Mouse (Mus musculus) limb, embryonic 11.5 days (tissue): ENCODE measurements at regions not wholly inside any gene's neighbourhood (a gene's known extent, or its start where the extent isn't known, plus 50 kb on each side); places are given as distances from the start of the nearest gene placed in this dataset.

Experiments used
- ATAC-seq: fragments of 200-750 bp; cut with Nextera tagmentation; 2 replicates; pipeline ENCODE4 v1.8.0; 2017; ENCODE audit warnings: low read depth; ENCODE audit not compliant: insufficient number of reproducible peaks, low FRiP score, low TSS enrichment
- DNase-seq: peaks from one replicate; pipeline ENCODE4 v3.0.0-alpha.2; 2015; ENCODE audit warnings: low spot score
- H3K27ac ChIP-seq: fragments of 300-500 bp; sonication (generic); replicated peaks from 2 replicates; pipeline ENCODE4 v1.5.1; 2014; ENCODE audit warnings: low read depth, mild to moderate bottlenecking, low read length
- H3K27me3 ChIP-seq: fragments of 300-500 bp; sonication (generic); 2 replicates; pipeline ENCODE4 v1.6.1; 2014; ENCODE audit warnings: mild to moderate bottlenecking, low read length, mixed read lengths; ENCODE audit not compliant: control insufficient read depth, insufficient read depth
- H3K36me3 ChIP-seq: fragments of 300-500 bp; sonication (generic); 2 replicates; pipeline ENCODE4 v1.6.1; 2014; ENCODE audit warnings: mild to moderate bottlenecking, low read length, moderate library complexity, mixed read lengths; ENCODE audit not compliant: control insufficient read depth, insufficient read depth
- H3K4me1 ChIP-seq: fragments of 300-500 bp; sonication (generic); 2 replicates; pipeline ENCODE4 v1.6.1; 2014; ENCODE audit warnings: low read length, mixed read lengths; ENCODE audit not compliant: control insufficient read depth, insufficient read depth
- H3K4me2 ChIP-seq: fragments of 300-500 bp; sonication (generic); 2 replicates; pipeline ENCODE4 v1.6.1; 2014; ENCODE audit warnings: low read depth, mild to moderate bottlenecking, moderate library complexity; ENCODE audit not compliant: severe bottlenecking
- H3K4me3 ChIP-seq: fragments of 300-500 bp; sonication (generic); 2 replicates; pipeline ENCODE4 v1.5.1; 2014; ENCODE audit warnings: low read depth, low read length
- H3K9ac ChIP-seq: fragments of 300-500 bp; sonication (generic); 2 replicates; pipeline ENCODE4 v1.6.1; 2014; ENCODE audit warnings: mild to moderate bottlenecking, low read length
- H3K9me3 ChIP-seq: fragments of 300-500 bp; sonication (generic); 2 replicates; pipeline ENCODE4 v1.6.1; 2016; ENCODE audit warnings: low read length; ENCODE audit not compliant: control insufficient read depth
- WGBS: fragments of 180-500 bp; shearing (Covaris S2); extraction: QIAGEN DNeasy Blood & Tissue Kit; methylation state at CpG from one replicate; pipeline ENCODE4 v1.1.7; 2014; 5-methylcytosine and 5-hydroxymethylcytosine counted together

DNA sequence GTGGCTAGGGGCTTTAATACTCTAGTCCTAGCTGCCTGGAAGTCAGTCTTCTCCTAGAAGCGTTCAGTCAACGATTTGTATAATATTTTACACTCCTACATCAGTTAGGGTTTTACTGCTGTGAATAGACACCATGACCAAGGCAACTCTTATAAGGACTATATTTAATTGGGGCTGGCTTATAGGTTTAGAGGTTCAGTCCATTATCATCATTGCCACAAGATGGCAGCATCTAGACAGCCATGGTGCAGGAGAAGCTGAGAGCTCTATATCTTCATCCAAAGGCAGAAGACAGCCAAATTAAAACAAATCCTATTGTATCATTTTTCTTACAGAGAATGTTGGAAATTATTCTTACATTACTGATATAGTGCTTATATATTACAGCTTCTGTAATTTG lies 167.0 kb upstream of the Ndn start:
- Histone ChIP-seq H3K27me3 (no peaks in the 10 kb centered on the region), H3K9me3 (no peaks in the 10 kb centered on the region), H3K4me1 (no peaks in the 10 kb centered on the region), H3K4me3 (no peak overlapping the region), H3K9ac (no peak overlapping the region), H3K4me2 (no peak overlapping the region), H3K27ac (no peak overlapping the region), H3K36me3 (no peaks in the 10 kb centered on the region)
- no peak for DNase-seq
- ATAC-seq: no peak
- 60% methylated on average over 2 of the region's 2 CpGs for WGBS

DNA sequence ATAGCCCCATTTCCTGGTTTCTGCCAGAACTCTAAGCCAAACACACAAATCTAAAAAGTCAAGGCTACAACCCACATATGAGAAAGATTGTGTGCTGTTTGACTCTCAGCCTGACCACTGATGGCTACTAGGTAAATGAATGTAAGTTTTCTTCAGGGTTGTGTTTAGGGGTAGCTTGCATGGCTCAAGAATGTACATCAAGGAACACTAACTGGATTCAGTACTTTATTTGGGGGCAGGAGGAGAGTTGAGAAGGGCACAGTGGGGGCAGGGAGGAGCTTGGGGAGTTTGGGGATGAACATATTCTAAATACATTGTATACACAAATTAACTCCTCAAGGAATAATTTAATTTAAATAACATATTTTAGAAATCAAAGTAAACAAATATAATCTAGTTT lies 137.8 kb upstream of the Ndn start:
- DNase-seq (no peak), ATAC-seq (no peak)
- Histone ChIP-seq H3K9ac (no peak overlapping the region), H3K27me3 (no peaks in the 10 kb centered on the region), H3K36me3 (no peaks in the 10 kb centered on the region), H3K27ac (no peak overlapping the region), H3K4me3 (no peak overlapping the region; the same call in 1 of the 2 replicates), H3K4me1 (no peaks in the 10 kb centered on the region), H3K4me2 (peak overlapping the region; percentile 32; the same call in 1 of the 2 replicates), H3K9me3 (no peaks in the 10 kb centered on the region)

DNA sequence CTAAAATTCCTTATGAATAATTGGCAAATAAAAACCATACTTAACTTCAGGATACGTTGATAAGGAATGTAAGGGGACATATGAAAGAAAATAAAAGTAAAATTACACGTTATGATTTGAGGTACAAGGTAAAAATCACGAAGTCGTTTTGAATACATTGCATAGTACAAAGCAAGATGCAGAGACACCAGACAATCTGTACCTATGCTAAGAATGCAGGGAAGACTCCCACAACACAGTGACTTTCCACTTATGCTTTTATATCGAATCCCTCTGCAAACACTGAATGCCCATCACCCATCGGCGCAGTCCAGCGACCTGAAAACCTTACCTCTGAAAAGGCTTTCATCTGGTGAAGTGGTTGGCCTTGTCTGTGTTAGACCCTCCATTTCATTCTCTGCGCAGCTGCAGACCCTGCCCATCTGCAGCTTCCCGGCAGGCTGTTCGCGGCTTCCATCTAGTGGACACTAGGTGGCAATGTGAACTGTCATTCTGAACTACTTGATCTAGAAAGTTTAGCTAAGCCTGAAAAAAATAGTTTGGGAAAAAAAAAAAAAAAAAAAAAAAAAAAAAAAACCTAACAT lies 137.2 kb upstream of the Ndn start:
- no peak overlapping the region for H3K27ac ChIP-seq
- no peaks in the 10 kb centered on the region for H3K27me3 ChIP-seq
- H3K9ac ChIP-seq: peak overlapping the region; percentile 43; the same call in 1 of the 2 replicates
- H3K4me2 ChIP-seq: no peak overlapping the region; the same call in 1 of the 2 replicates
- peak overlapping the region; percentile 24; the same call in 1 of the 2 replicates for H3K4me3 ChIP-seq
- no peaks in the 10 kb centered on the region for H3K36me3 ChIP-seq
- 40% methylated on average over 12 of the region's 12 CpGs for WGBS
- ATAC-seq: peak; percentile 79; the same call in 1 of the 2 replicates
- peak; percentile 61 for DNase-seq
- H3K9me3 ChIP-seq: no peaks in the 10 kb centered on the region
- no peaks in the 10 kb centered on the region for H3K4me1 ChIP-seq

DNA sequence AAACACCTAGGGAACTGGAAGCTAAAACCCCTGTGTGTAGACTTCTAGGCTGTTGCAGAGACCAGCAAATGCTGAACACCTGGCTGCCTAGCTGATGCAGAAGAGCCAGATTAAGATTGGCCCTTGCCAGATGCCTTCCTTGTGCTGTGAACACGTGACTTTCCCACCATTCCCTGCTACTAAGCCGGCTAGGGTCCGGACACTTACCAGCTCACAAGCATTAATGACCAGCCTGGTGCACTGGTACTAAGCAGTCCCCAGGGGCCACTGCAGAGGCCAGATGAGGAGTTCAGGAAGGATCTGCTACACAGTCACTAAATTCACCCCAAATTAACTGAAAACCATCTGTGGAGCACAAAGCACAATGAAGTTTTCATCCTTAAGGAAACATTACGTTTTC lies 121.2 kb upstream of the Ndn start:
- no peaks in the 10 kb centered on the region for H3K4me1 ChIP-seq

DNA sequence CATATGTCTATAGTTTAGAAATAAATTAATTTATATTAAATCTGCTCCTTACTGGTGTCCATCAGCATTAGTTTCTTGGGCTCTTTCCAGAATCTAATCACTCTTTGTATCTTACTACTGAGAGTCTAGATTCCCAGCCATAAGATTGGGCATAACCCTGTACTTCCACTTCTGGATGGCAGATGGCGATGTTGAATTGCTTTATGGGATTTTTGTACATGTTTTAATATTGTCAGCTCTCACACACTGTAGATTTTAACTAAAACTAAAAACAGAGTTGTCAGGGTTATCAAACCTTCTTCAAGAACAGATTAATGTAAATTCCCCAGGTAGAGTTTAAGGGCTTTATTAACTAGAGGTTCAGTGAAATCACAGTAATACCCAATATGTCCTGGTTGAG lies 118.6 kb upstream of the Ndn start:
- no peak for DNase-seq
- no peaks in the 10 kb centered on the region for H3K9me3 ChIP-seq
- H3K27me3 ChIP-seq: no peaks in the 10 kb centered on the region
- H3K27ac ChIP-seq: no peak overlapping the region
- H3K4me1 ChIP-seq: no peaks in the 10 kb centered on the region
- WGBS: 9% methylated on average over 1 of the region's 1 CpGs
- no peak overlapping the region for H3K4me3 ChIP-seq
- H3K4me2 ChIP-seq: no peak overlapping the region
- ATAC-seq: no peak
- H3K9ac ChIP-seq: no peak overlapping the region
- no peaks in the 10 kb centered on the region for H3K36me3 ChIP-seq

More for the DNA sequence above, 121.2 kb upstream of the Ndn start:
- H3K27ac ChIP-seq: no peak overlapping the region
- no peak overlapping the region for H3K4me2 ChIP-seq
- DNase-seq: peak; percentile 49
- H3K9ac ChIP-seq: no peak overlapping the region
- no peaks in the 10 kb centered on the region for H3K27me3 ChIP-seq
- no peaks in the 10 kb centered on the region for H3K9me3 ChIP-seq
- no peaks in the 10 kb centered on the region for H3K36me3 ChIP-seq
- 32% methylated on average over 4 of the region's 4 CpGs for WGBS
- no peak overlapping the region for H3K4me3 ChIP-seq
- peak; percentile 87 for ATAC-seq

DNA sequence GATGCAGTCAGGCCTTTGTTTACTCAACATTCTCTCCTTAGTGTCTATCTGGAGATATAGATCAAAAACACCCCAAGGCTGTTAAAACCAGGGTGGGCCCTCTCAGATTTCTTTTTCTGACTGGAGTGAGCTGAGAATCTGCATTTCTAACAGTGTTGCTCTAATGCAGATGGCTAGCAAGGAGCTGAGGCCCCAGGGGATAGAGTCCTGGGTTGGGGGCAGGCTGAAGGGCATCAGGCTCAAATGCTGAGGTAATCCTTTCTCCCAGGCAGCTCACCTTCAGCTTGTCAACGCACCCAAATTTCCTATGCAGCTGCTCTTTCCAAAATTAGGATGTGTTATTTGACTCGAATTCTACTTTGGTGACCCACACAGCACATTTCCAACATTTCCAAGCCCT lies 115.7 kb upstream of the Ndn start:
- Histone ChIP-seq H3K9ac (no peak overlapping the region), H3K27me3 (no peaks in the 10 kb centered on the region), H3K36me3 (no peaks in the 10 kb centered on the region), H3K9me3 (no peaks in the 10 kb centered on the region), H3K27ac (peak overlapping the region; percentile 47; the same call in 1 of the 2 replicates), H3K4me3 (no peak overlapping the region), H3K4me1 (no peaks in the 10 kb centered on the region), H3K4me2 (peak overlapping the region; percentile 1; the same call in 1 of the 2 replicates)
- peak; percentile 61 for ATAC-seq
- 12% methylated on average over 2 of the region's 2 CpGs for WGBS
- no peak for DNase-seq

DNA sequence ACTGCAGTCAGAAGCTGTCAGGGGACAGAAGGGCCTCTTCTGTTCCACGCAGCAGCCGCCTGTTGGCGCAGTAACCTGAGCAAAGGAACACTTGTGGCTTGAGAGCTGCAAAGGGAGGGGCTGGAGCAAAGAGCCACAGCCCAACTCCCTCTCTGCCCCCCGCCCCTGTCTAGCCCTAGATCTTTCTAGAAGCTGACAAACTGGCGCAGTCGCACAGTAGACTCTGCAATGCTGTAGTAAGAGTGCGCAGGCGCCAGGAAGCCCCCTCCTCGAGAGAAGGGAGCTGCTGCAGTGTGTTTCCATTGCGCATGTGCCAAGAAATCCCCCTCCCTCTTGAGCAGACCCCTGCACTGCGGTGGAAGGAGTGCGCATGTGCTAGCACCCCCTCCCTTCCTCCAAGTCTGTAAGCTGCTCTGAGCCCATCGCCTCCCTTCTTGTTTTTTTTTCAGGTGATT lies 115.2 kb upstream of the Ndn start:
- 13% methylated on average over 13 of the region's 13 CpGs for WGBS
- peak; percentile 80 for DNase-seq
- Histone ChIP-seq H3K4me3 (no peak overlapping the region), H3K4me1 (no peaks in the 10 kb centered on the region), H3K36me3 (no peaks in the 10 kb centered on the region), H3K9me3 (no peaks in the 10 kb centered on the region), H3K4me2 (peak overlapping the region; percentile 1; the same call in 1 of the 2 replicates), H3K9ac (no peak overlapping the region), H3K27me3 (no peaks in the 10 kb centered on the region), H3K27ac (peak overlapping the region; percentile 47; the same call in 1 of the 2 replicates)
- peak; percentile 91 for ATAC-seq

DNA sequence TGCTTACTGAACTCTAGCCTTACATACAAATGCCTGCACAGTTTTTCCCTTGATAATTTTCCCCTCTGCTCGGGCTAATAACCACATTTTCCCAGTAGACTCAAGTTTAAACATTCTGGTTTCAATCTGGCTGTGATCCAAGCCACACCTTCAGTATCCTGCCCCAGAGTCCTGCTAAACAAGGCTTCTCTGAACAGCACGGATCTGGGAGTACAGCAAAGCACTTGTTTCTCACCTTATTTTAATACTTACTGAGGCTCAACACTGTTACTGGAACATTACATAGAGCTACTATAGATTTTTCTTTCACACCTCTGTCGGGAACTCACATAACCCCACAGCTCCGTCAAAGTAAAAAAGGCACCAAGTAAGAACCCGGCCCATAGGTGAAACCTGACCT lies 114.3 kb upstream of the Ndn start:
- H3K4me2 ChIP-seq: no peak overlapping the region
- H3K27ac ChIP-seq: no peak overlapping the region
- WGBS: 58% methylated on average over 5 of the region's 5 CpGs

DNA sequence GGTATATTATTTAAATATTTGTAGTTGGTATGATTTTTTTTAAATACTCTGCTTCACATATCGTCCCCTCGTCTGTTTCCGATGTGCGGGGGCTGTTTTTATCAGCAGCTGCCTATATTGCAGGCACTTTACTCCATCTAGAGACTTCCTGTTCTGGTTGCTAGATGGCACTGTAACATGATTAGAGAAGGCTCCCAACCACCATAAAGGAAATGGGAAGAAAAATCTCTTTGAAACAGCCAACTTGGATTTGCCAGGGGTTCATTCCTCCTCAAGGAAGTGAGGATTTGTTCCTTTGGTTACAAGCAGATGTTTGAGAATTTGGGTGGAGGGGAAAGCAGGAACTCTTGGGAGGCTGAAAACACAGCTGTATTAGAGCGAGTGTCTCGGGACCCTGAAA lies 112.3 kb upstream of the Ndn start:
- 68% methylated on average over 6 of the region's 6 CpGs for WGBS
- ATAC-seq: no peak
- Histone ChIP-seq H3K4me1 (no peaks in the 10 kb centered on the region), H3K36me3 (no peaks in the 10 kb centered on the region), H3K4me2 (no peak overlapping the region), H3K27ac (no peak overlapping the region), H3K27me3 (no peaks in the 10 kb centered on the region), H3K9ac (no peak overlapping the region), H3K4me3 (no peak overlapping the region), H3K9me3 (no peaks in the 10 kb centered on the region)
- DNase-seq: no peak

More for the DNA sequence above, 114.3 kb upstream of the Ndn start:
- H3K4me3 ChIP-seq: no peak overlapping the region
- no peaks in the 10 kb centered on the region for H3K9me3 ChIP-seq
- H3K9ac ChIP-seq: no peak overlapping the region
- H3K36me3 ChIP-seq: no peaks in the 10 kb centered on the region
- ATAC-seq: no peak
- no peak for DNase-seq
- no peaks in the 10 kb centered on the region for H3K27me3 ChIP-seq
- H3K4me1 ChIP-seq: no peaks in the 10 kb centered on the region
